Mouse (Mus musculus) bone marrow, adult 2 months (tissue): ENCODE data around the gene Bag6.

Source experiments
- CTCF ChIP-seq: fragments of 200-500 bp; IDR thresholded peaks from 2 replicates; pipeline ENCODE4 v1.5.1; 2011; ENCODE audit warnings: low read length, control low read depth; ENCODE audit not compliant: control insufficient read depth, insufficient read depth
- POLR2A ChIP-seq: fragments of 200-500 bp; IDR thresholded peaks from 2 replicates; pipeline ENCODE4 v1.6.1; 2011; ENCODE audit warnings: low read depth, mild to moderate bottlenecking, control low read depth, low read length, borderline replicate concordance; ENCODE audit not compliant: control insufficient read depth

DNA sequence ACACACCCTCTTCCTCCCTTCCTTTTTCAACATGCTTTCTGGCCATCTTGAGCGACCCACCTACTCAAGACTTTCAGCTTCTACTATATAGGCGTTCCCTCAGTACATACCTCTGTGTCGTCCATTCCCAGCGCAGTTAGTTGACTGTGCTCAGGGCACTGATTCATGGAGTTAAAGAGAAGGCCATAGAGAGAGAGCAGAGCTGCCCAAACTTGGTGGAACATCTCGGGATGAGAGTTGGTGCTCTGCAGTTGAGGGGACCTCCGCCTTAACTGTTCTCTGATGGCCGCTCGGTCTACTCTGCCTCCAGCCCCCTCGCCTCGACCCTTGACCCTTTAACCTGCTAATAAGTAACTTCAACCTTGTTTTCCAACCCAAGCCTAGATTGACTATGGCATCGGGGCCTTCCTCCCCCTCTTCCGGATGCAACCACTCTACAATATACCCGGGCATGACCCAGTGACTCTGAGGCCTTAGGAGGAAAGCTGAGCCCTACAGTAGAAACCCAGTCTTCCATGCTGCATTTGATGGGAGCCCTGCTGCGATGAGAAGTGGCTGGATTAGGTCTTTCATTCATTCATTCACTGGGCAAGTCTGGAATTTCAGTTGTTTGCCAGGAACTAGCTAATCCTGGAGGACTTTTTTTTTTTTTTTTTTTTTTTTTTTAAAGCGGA, 3.3 kb upstream of the Bag6 start, which contains the start of gene Apom:
- TF ChIP-seq POLR2A (no peak), CTCF (no peak)
